Mouse (Mus musculus) MEL (cell line): ENCODE results near the gene Mrpl33. TPM values are rescaled to one million over a fixed set of nuclear protein-coding genes. Genes with fewer than 3 reads are reported as not detected.

Experiments
- DNase-seq: peaks from one replicate; pipeline ENCODE4 v3.0.0; 2011; ENCODE audit warnings: low read depth, low spot score
- H3K27ac ChIP-seq: 2 replicates; pipeline ENCODE4 v1.5.1; 2012; ENCODE audit warnings: low read depth, mild to moderate bottlenecking, control low read depth, low read length, moderate library complexity; ENCODE audit not compliant: control insufficient read depth
- H3K27me3 ChIP-seq, 2 experiments: fragments of 150-350 bp in 1 of 2; sonication (generic) in 1 of 2; 2 replicates each; pipeline ENCODE4 v1.6.1; 2012; ENCODE audit warnings: low read length in 2 of 2, mild to moderate bottlenecking in 2 of 2, improper control_type of control experiment in 1 of 2, moderate library complexity in 1 of 2; ENCODE audit not compliant: insufficient read depth in 2 of 2, control insufficient read depth in 1 of 2
- H3K36me3 ChIP-seq, 2 experiments: 2 replicates each; pipeline ENCODE4 v1.6.1; 2012 to 2014; ENCODE audit warnings: low read length in 2 of 2, improper control_type of control experiment in 1 of 2, inconsistent platforms in 1 of 2, mild to moderate bottlenecking in 1 of 2; ENCODE audit not compliant: insufficient read depth in 2 of 2, control insufficient read depth in 1 of 2
- H3K4me1 ChIP-seq, 2 experiments: fragments of 150-350 bp in 1 of 2; sonication (generic) in 1 of 2; 2 replicates each; pipeline ENCODE4 v1.6.1; 2012; ENCODE audit warnings: low read length in 2 of 2, improper control_type of control experiment in 1 of 2, mild to moderate bottlenecking in 1 of 2; ENCODE audit not compliant: insufficient read depth in 2 of 2, control insufficient read depth in 1 of 2
- H3K4me3 ChIP-seq, 2 experiments: fragments of 150-350 bp in 1 of 2; sonication (generic) in 1 of 2; 2 replicates each; pipeline ENCODE4 v1.5.1; 2012; ENCODE audit warnings: low read depth in 2 of 2, low read length in 2 of 2, mild to moderate bottlenecking in 2 of 2, moderate library complexity in 2 of 2, control low read depth in 1 of 2, improper control_type of control experiment in 1 of 2; ENCODE audit not compliant: control insufficient read depth in 1 of 2, insufficient read depth in 1 of 2
- H3K79me2 ChIP-seq: 2 replicates; pipeline ENCODE4 v1.6.1; 2012; ENCODE audit warnings: mild to moderate bottlenecking, low read length, moderate library complexity; ENCODE audit not compliant: control insufficient read depth, poor library complexity, insufficient read depth
- H3K9ac ChIP-seq: 2 replicates; pipeline ENCODE4 v1.6.1; 2012; ENCODE audit warnings: low read depth, mild to moderate bottlenecking, control low read depth, low read length, moderate library complexity; ENCODE audit not compliant: control insufficient read depth, poor library complexity, severe bottlenecking
- H3K9me3 ChIP-seq: fragments of 150-350 bp; sonication (generic); replicated peaks from 2 replicates; pipeline ENCODE4 v1.6.1; 2012; ENCODE audit warnings: mild to moderate bottlenecking, low read length, improper control_type of control experiment, moderate library complexity; ENCODE audit not compliant: insufficient read depth
- BHLHE40 ChIP-seq: IDR thresholded peaks from 2 replicates; pipeline ENCODE4 v1.6.1; 2012; ENCODE audit warnings: low read depth, mild to moderate bottlenecking, inconsistent platforms, low read length, improper control_type of control experiment, borderline replicate concordance
- E2F4 ChIP-seq: IDR thresholded peaks from 2 replicates; pipeline ENCODE4 v1.6.1; 2011; ENCODE audit warnings: low read depth, low read length, improper control_type of control experiment, borderline replicate concordance
- ELF1 ChIP-seq: IDR thresholded peaks from 2 replicates; pipeline ENCODE4 v1.6.1; 2014; ENCODE audit warnings: low read depth, mild to moderate bottlenecking, inconsistent platforms, low read length, improper control_type of control experiment, moderate library complexity
- ETS1 ChIP-seq: IDR thresholded peaks from 2 replicates; pipeline ENCODE4 v1.6.1; 2012; ENCODE audit warnings: low read depth, mild to moderate bottlenecking, inconsistent platforms, low read length, improper control_type of control experiment, moderate library complexity
- GABPA ChIP-seq: IDR thresholded peaks from 2 replicates; pipeline ENCODE4 v1.6.1; 2012; ENCODE audit warnings: low read depth, mild to moderate bottlenecking, inconsistent platforms, low read length, improper control_type of control experiment, moderate library complexity
- GATA1 ChIP-seq: IDR thresholded peaks from 2 replicates; pipeline ENCODE4 v1.6.1; 2011; ENCODE audit warnings: low read depth, low read length, improper control_type of control experiment
- HCFC1 ChIP-seq: IDR thresholded peaks from 2 replicates; pipeline ENCODE4 v1.6.1; 2012; ENCODE audit warnings: low read depth, mild to moderate bottlenecking, inconsistent platforms, low read length, improper control_type of control experiment, moderate library complexity
- JUND ChIP-seq: IDR thresholded peaks from 2 replicates; pipeline ENCODE4 v1.6.1; 2011; ENCODE audit warnings: low read depth, mild to moderate bottlenecking, improper control_type of control experiment, low read length
- KAT2A ChIP-seq: conservative IDR thresholded peaks from 2 replicates; pipeline ENCODE4 v1.6.1; 2012; ENCODE audit warnings: low read depth, low read length, improper control_type of control experiment, inconsistent platforms
- MAFK ChIP-seq: IDR thresholded peaks from 2 replicates; pipeline ENCODE4 v1.6.1; 2011; ENCODE audit warnings: low read depth, mild to moderate bottlenecking, low read length, improper control_type of control experiment, borderline replicate concordance
- MXI1 ChIP-seq: IDR thresholded peaks from 2 replicates; pipeline ENCODE4 v1.6.1; 2011; ENCODE audit warnings: mild to moderate bottlenecking, low read depth, low read length, improper control_type of control experiment
- NELFE ChIP-seq: IDR thresholded peaks from 2 replicates; pipeline ENCODE4 v1.6.1; 2011; ENCODE audit warnings: low read depth, low read length, improper control_type of control experiment
- NRF1 ChIP-seq: IDR thresholded peaks from 2 replicates; pipeline ENCODE4 v1.6.1; 2014; ENCODE audit warnings: low read depth, mild to moderate bottlenecking, inconsistent platforms, low read length, improper control_type of control experiment, moderate library complexity; ENCODE audit not compliant: poor library complexity, insufficient read depth, severe bottlenecking
- POLR2AphosphoS2 ChIP-seq: IDR thresholded peaks from 2 replicates; pipeline ENCODE4 v1.6.1; 2011; ENCODE audit warnings: low read length, improper control_type of control experiment
- RAD21 ChIP-seq: IDR thresholded peaks from 2 replicates; pipeline ENCODE4 v1.6.1; 2011; ENCODE audit warnings: mild to moderate bottlenecking, low read depth, low read length, improper control_type of control experiment
- SIN3A ChIP-seq: IDR thresholded peaks from 2 replicates; pipeline ENCODE4 v1.6.1; 2012; ENCODE audit warnings: low read length, improper control_type of control experiment, inconsistent platforms
- SMC3 ChIP-seq: IDR thresholded peaks from 2 replicates; pipeline ENCODE4 v1.6.1; 2011; ENCODE audit warnings: low read depth, low read length, improper control_type of control experiment
- UBTF ChIP-seq: IDR thresholded peaks from 2 replicates; pipeline ENCODE4 v1.6.1; 2012; ENCODE audit warnings: low read depth, mild to moderate bottlenecking, inconsistent platforms, low read length, improper control_type of control experiment, moderate library complexity, borderline replicate concordance; ENCODE audit not compliant: insufficient read depth
- ZC3H11A ChIP-seq: IDR thresholded peaks from 2 replicates; pipeline ENCODE4 v1.6.1; 2012; ENCODE audit warnings: low read depth, mild to moderate bottlenecking, inconsistent platforms, low read length, improper control_type of control experiment
- ZMIZ1 ChIP-seq: IDR thresholded peaks from 2 replicates; pipeline ENCODE4 v1.6.1; 2012; ENCODE audit warnings: low read depth, mild to moderate bottlenecking, inconsistent platforms, low read length, improper control_type of control experiment, moderate library complexity
- polyA plus RNA-seq, 2 experiments: library from polyadenylated mRNA; stranded (reverse) in 1 of 2; unstranded in 1 of 2; fragments of >175 nt in 1 of 2; fragments of >200 nt in 1 of 2; gene quantifications; 2 replicates each; pipeline versions ENCODE4 v1.2.1 to v1.2.4; 2012; ENCODE audit warnings: low replicate concordance in 2 of 2, low read depth in 1 of 2; ENCODE audit not compliant: insufficient read length in 2 of 2, insufficient read depth in 1 of 2, missing spikeins in 1 of 2
- total RNA-seq: library from RNA; depleted of rRNA; stranded (reverse); fragments of 300-350 nt; gene quantifications from 2 replicates; pipeline ENCODE4 v1.2.3, GENCODE M21; 2012

Mrpl33 gene
- total and polyA plus RNA-seq, 3 experiments: 158 to 249 TPM; not detected in 1

DNA sequence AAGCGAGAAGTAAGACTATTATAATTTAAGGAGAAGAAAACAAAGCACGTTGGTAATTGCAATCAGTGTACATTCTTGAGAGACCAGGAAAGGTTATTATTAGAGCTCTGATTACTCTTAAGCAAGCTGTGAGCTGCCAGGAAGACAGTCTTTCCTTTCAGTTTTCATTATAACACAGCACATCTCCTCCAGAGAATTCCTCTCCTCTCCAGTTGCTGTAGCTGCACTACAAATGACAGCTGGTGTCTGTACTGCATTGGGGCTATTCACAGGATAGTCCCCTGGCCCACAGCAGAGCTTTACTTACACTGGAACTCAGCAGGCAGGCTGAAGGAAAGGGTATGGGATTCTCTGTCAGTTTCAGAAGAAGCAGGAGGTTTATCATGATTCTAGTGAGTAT is 76.7 kb downstream of the Mrpl33 start:
- no peak overlapping the region for H3K4me3 ChIP-seq
- H3K9ac ChIP-seq: no peak overlapping the region
- no peaks in the 10 kb centered on the region for H3K4me1 ChIP-seq
- DNase-seq: no peak
- H3K36me3 ChIP-seq: no peaks in the 10 kb centered on the region; a peak in 1 of 4 replicates
- H3K27me3 ChIP-seq: no peaks in the 10 kb centered on the region
- TF ChIP-seq UBTF (no peak), ETS1 (no peak), GABPA (no peak), JUND (no peak), GATA1 (no peak), NRF1 (no peak), SMC3 (no peak), SIN3A (no peak), MAFK (no peak), NELFE (no peak), ZC3H11A (no peak), E2F4 (no peak), RAD21 (no peak), MXI1 (no peak)
- no peaks in the 10 kb centered on the region for H3K79me2 ChIP-seq
- H3K27ac ChIP-seq: no peak overlapping the region
- H3K9me3 ChIP-seq: no peaks in the 10 kb centered on the region

DNA sequence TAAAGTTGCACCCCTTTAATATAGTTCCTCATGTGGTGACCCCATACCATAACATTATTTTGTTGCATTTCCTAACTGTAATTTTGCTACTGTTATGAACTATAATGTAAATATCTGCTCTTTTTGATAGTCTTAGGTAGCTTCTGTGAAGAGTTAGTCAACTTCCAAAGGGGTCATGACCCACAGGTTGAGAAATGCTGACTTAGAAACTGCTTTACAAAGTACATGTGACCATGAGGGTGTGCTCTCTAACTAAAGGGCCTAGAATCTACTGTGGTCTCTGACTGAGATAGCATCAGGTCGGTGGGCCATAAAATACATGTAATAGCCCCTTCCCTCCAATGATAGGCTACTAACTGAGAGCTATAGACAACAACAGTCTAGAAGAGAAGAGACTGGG is 81.3 kb downstream of the Mrpl33 start:
- no peak for TF ChIP-seq POLR2AphosphoS2
- TF ChIP-seq ETS1: no peak
- TF ChIP-seq SIN3A: no peak
- TF ChIP-seq BHLHE40: no peak
- TF ChIP-seq HCFC1: no peak
- TF ChIP-seq KAT2A: no peak
- TF ChIP-seq UBTF: no peak
- TF ChIP-seq ELF1: no peak
- no peak for TF ChIP-seq ZMIZ1
- TF ChIP-seq, all 39 proteins: peak for 0
- H3K27ac ChIP-seq: no peak overlapping the region
- H3K9ac ChIP-seq: no peak overlapping the region
- H3K27me3 ChIP-seq: no peaks in the 10 kb centered on the region
- no peaks in the 10 kb centered on the region for H3K79me2 ChIP-seq
- H3K36me3 ChIP-seq: no peaks in the 10 kb centered on the region; a peak in 2 of 4 replicates
- H3K4me1 ChIP-seq: no peaks in the 10 kb centered on the region
- no peak overlapping the region for H3K4me3 ChIP-seq
- H3K9me3 ChIP-seq: no peaks in the 10 kb centered on the region
- DNase-seq: no peak
